Mouse (Mus musculus): Measurements from ENCODE around the gene Hmgcll1. TPM values are rescaled to one million over a fixed set of nuclear protein-coding genes. Genes with fewer than 3 reads are reported as not detected.

The Hmgcll1 gene
- polyA plus RNA-seq, 1 experiment from 2014 or later, result 0.70 TPM

- H3K4me3 ChIP-seq (ENCODE audit: low read depth, low read length), result no peak overlapping the region
These were observed 23.9 kb downstream of the Hmgcll1 start for GRCm38 (mm10) chr9:76038327-76039103.

GRCm38 (mm10) chr9:76039711-76040110 is 25.1 kb downstream of the Hmgcll1 start:
- no peaks in the 10 kb centered on the region for H3K36me3 ChIP-seq (ENCODE audit: control insufficient read depth, insufficient read depth, low read length)
- no peaks in the 10 kb centered on the region for H3K4me1 ChIP-seq (replicated peaks; ENCODE audit: control insufficient read depth, insufficient read depth, low read length)
- no peak overlapping the region for H3K4me2 ChIP-seq
- no peak overlapping the region for H3K9ac ChIP-seq (ENCODE audit: low read depth, low read length)
- no peaks in the 10 kb centered on the region for H3K9me3 ChIP-seq (ENCODE audit: control insufficient read depth, low read length)
- no peak for DNase-seq (ENCODE audit: low spot score)
- WGBS, result 83% methylated on average over 5 of the region's 5 CpGs
- no peak overlapping the region for H3K4me3 ChIP-seq (ENCODE audit: low read depth, low read length)
- H3K27me3 ChIP-seq (replicated peaks; ENCODE audit: control insufficient read depth, insufficient read depth, low read length), result no peaks in the 10 kb centered on the region
- H3K27ac ChIP-seq (ENCODE audit: low read depth, low read length), result no peak overlapping the region
- ATAC-seq (replicated peaks; ENCODE audit: low FRiP score), result no peak

More at GRCm38 (mm10) chr9:76038327-76039103, 23.9 kb downstream of the Hmgcll1 start:
- Histone ChIP-seq H3K9ac (ENCODE audit: low read depth, low read length) (no peak overlapping the region), H3K27me3 (replicated peaks; ENCODE audit: control insufficient read depth, insufficient read depth, low read length) (no peaks in the 10 kb centered on the region), H3K4me1 (replicated peaks; ENCODE audit: control insufficient read depth, insufficient read depth, low read length) (no peaks in the 10 kb centered on the region), H3K9me3 (ENCODE audit: control insufficient read depth, low read length) (no peaks in the 10 kb centered on the region), H3K36me3 (ENCODE audit: control insufficient read depth, insufficient read depth, low read length) (no peaks in the 10 kb centered on the region), H3K27ac (ENCODE audit: low read depth, low read length) (no peak overlapping the region), H3K4me2 (no peak overlapping the region)
- WGBS, result 73% methylated on average over 9 of the region's 9 CpGs
- DNase-seq (ENCODE audit: low spot score), result no peak
- no peak for ATAC-seq (replicated peaks; ENCODE audit: low FRiP score)

- H3K9ac ChIP-seq (ENCODE audit: low read depth, low read length), result no peak overlapping the region
- H3K4me2 ChIP-seq, result no peak overlapping the region
- no peak overlapping the region for H3K4me3 ChIP-seq (ENCODE audit: low read depth, low read length)
- no peaks in the 10 kb centered on the region for H3K36me3 ChIP-seq (ENCODE audit: control insufficient read depth, insufficient read depth, low read length)
- no peak for DNase-seq (ENCODE audit: low spot score)
- no peak overlapping the region for H3K27ac ChIP-seq (ENCODE audit: low read depth, low read length)
- ATAC-seq (replicated peaks; ENCODE audit: low FRiP score), result no peak
- H3K4me1 ChIP-seq (replicated peaks; ENCODE audit: control insufficient read depth, insufficient read depth, low read length), result no peaks in the 10 kb centered on the region
- WGBS, result 78% methylated on average over 5 of the region's 5 CpGs
- H3K27me3 ChIP-seq (replicated peaks; ENCODE audit: control insufficient read depth, insufficient read depth, low read length), result no peaks in the 10 kb centered on the region
- H3K9me3 ChIP-seq (ENCODE audit: control insufficient read depth, low read length), result no peaks in the 10 kb centered on the region
These were observed 28.7 kb downstream of the Hmgcll1 start for GRCm38 (mm10) chr9:76043341-76043740.

GRCm38 (mm10) chr9:76060935-76061334 is 46.3 kb downstream of the Hmgcll1 start:
- no peaks in the 10 kb centered on the region for H3K4me1 ChIP-seq (replicated peaks; ENCODE audit: control insufficient read depth, insufficient read depth, low read length)
- H3K36me3 ChIP-seq (ENCODE audit: control insufficient read depth, insufficient read depth, low read length), result no peaks in the 10 kb centered on the region
- no peaks in the 10 kb centered on the region for H3K9me3 ChIP-seq (ENCODE audit: control insufficient read depth, low read length)
- no peaks in the 10 kb centered on the region for H3K27me3 ChIP-seq (replicated peaks; ENCODE audit: control insufficient read depth, insufficient read depth, low read length)
- DNase-seq (ENCODE audit: low spot score) (no peak), ATAC-seq (replicated peaks; ENCODE audit: low FRiP score) (no peak)
- H3K4me3 ChIP-seq (ENCODE audit: low read depth, low read length), result no peak overlapping the region
- WGBS, result 52% methylated on average over 3 of the region's 3 CpGs
- H3K9ac ChIP-seq (ENCODE audit: low read depth, low read length), result no peak overlapping the region
- no peak overlapping the region for H3K27ac ChIP-seq (ENCODE audit: low read depth, low read length)
- no peak overlapping the region for H3K4me2 ChIP-seq

- H3K9me3 ChIP-seq (ENCODE audit: control insufficient read depth, low read length), result no peaks in the 10 kb centered on the region
- H3K9ac ChIP-seq (ENCODE audit: low read depth, low read length), result no peak overlapping the region
- no peak overlapping the region for H3K4me3 ChIP-seq (ENCODE audit: low read depth, low read length)
- no peak overlapping the region for H3K27ac ChIP-seq (ENCODE audit: low read depth, low read length)
- no peaks in the 10 kb centered on the region for H3K36me3 ChIP-seq (ENCODE audit: control insufficient read depth, insufficient read depth, low read length)
- no peak for ATAC-seq (replicated peaks; ENCODE audit: low FRiP score)
- DNase-seq (ENCODE audit: low spot score), result no peak
- H3K27me3 ChIP-seq (replicated peaks; ENCODE audit: control insufficient read depth, insufficient read depth, low read length), result no peaks in the 10 kb centered on the region
- H3K4me2 ChIP-seq, result no peak overlapping the region
- no peaks in the 10 kb centered on the region for H3K4me1 ChIP-seq (replicated peaks; ENCODE audit: control insufficient read depth, insufficient read depth, low read length)
- 79% methylated on average over 4 of the region's 4 CpGs for whole genome bisulfite sequencing
These were observed 46.8 kb downstream of the Hmgcll1 start for GRCm38 (mm10) chr9:76061492-76061891.

- Histone ChIP-seq H3K4me1 (replicated peaks; ENCODE audit: control insufficient read depth, insufficient read depth, low read length) (no peaks in the 10 kb centered on the region), H3K36me3 (ENCODE audit: control insufficient read depth, insufficient read depth, low read length) (no peaks in the 10 kb centered on the region), H3K4me3 (ENCODE audit: low read depth, low read length) (no peak overlapping the region), H3K27ac (ENCODE audit: low read depth, low read length) (no peak overlapping the region), H3K9ac (ENCODE audit: low read depth, low read length) (no peak overlapping the region), H3K27me3 (replicated peaks; ENCODE audit: control insufficient read depth, insufficient read depth, low read length) (no peaks in the 10 kb centered on the region), H3K9me3 (ENCODE audit: control insufficient read depth, low read length) (no peaks in the 10 kb centered on the region), H3K4me2 (no peak overlapping the region)
- ATAC-seq (replicated peaks; ENCODE audit: low FRiP score) (no peak), DNase-seq (ENCODE audit: low spot score) (no peak)
- 57% methylated on average over 2 of the region's 2 CpGs for WGBS
These were observed 49.5 kb downstream of the Hmgcll1 start for GRCm38 (mm10) chr9:76064164-76064563.

- WGBS, result 69% methylated on average over 2 of the region's 2 CpGs
These were observed 76.9 kb downstream of the Hmgcll1 start for GRCm38 (mm10) chr9:76091561-76091960.

GRCm38 (mm10) chr9:76097221-76097620 is 82.6 kb downstream of the Hmgcll1 start:
- Histone ChIP-seq H3K27ac (ENCODE audit: low read depth, low read length) (no peak overlapping the region), H3K9ac (ENCODE audit: low read depth, low read length) (no peak overlapping the region), H3K27me3 (replicated peaks; ENCODE audit: control insufficient read depth, insufficient read depth, low read length) (no peaks in the 10 kb centered on the region), H3K4me3 (ENCODE audit: low read depth, low read length) (no peak overlapping the region), H3K9me3 (ENCODE audit: control insufficient read depth, low read length) (no peaks in the 10 kb centered on the region), H3K4me1 (replicated peaks; ENCODE audit: control insufficient read depth, insufficient read depth, low read length) (no peaks in the 10 kb centered on the region), H3K4me2 (no peak overlapping the region), H3K36me3 (ENCODE audit: control insufficient read depth, insufficient read depth, low read length) (no peaks in the 10 kb centered on the region)
- no peak for ATAC-seq (replicated peaks; ENCODE audit: low FRiP score)
- no peak for DNase-seq (ENCODE audit: low spot score)
- 88% methylated on average over 5 of the region's 5 CpGs for WGBS

More at GRCm38 (mm10) chr9:76091561-76091960, 76.9 kb downstream of the Hmgcll1 start:
- Histone ChIP-seq H3K9me3 (ENCODE audit: control insufficient read depth, low read length) (no peaks in the 10 kb centered on the region), H3K4me3 (ENCODE audit: low read depth, low read length) (no peak overlapping the region), H3K4me1 (replicated peaks; ENCODE audit: control insufficient read depth, insufficient read depth, low read length) (no peaks in the 10 kb centered on the region), H3K27me3 (replicated peaks; ENCODE audit: control insufficient read depth, insufficient read depth, low read length) (no peaks in the 10 kb centered on the region), H3K27ac (ENCODE audit: low read depth, low read length) (no peak overlapping the region), H3K36me3 (ENCODE audit: control insufficient read depth, insufficient read depth, low read length) (no peaks in the 10 kb centered on the region), H3K9ac (ENCODE audit: low read depth, low read length) (no peak overlapping the region), H3K4me2 (no peak overlapping the region)
- ATAC-seq (replicated peaks; ENCODE audit: low FRiP score) (no peak), DNase-seq (ENCODE audit: low spot score) (no peak)

GRCm38 (mm10) chr9:76099981-76100380 is 85.3 kb downstream of the Hmgcll1 start:
- WGBS, result 84% methylated on average over 3 of the region's 3 CpGs
- DNase-seq (ENCODE audit: low spot score), result no peak

More at GRCm38 (mm10) chr9:76099981-76100380, 85.3 kb downstream of the Hmgcll1 start:
- no peaks in the 10 kb centered on the region for H3K27me3 ChIP-seq (replicated peaks; ENCODE audit: control insufficient read depth, insufficient read depth, low read length)
- H3K27ac ChIP-seq (ENCODE audit: low read depth, low read length), result no peak overlapping the region
- no peaks in the 10 kb centered on the region for H3K36me3 ChIP-seq (ENCODE audit: control insufficient read depth, insufficient read depth, low read length)
- H3K4me1 ChIP-seq (replicated peaks; ENCODE audit: control insufficient read depth, insufficient read depth, low read length), result no peaks in the 10 kb centered on the region
- H3K4me2 ChIP-seq, result no peak overlapping the region
- H3K9me3 ChIP-seq (ENCODE audit: control insufficient read depth, low read length), result no peaks in the 10 kb centered on the region
- ATAC-seq (replicated peaks; ENCODE audit: low FRiP score), result no peak
- H3K9ac ChIP-seq (ENCODE audit: low read depth, low read length), result no peak overlapping the region
- no peak overlapping the region for H3K4me3 ChIP-seq (ENCODE audit: low read depth, low read length)

All from liver, embryonic 11.5 days (tissue).